Mouse (Mus musculus): Measurements from ENCODE around the gene Kcnh3. TPM values are rescaled to one million over a fixed set of nuclear protein-coding genes. Genes with fewer than 3 reads are reported as not detected.
"Not testable (repeated sequence)": the region's sequence is repeated elsewhere in the genome, so short reads cannot be mapped to it uniquely, and the experiment has no call there.

The Kcnh3 gene
- polyA plus RNA-seq, 1 experiment from 2014 or later = 0.12 TPM

GRCm38 (mm10) chr15:99249938-99250337 lies 25.3 kb downstream of the Kcnh3 start:
- Histone ChIP-seq H3K27ac (ENCODE audit: low read depth, low read length) (no peak overlapping the region), H3K4me3 (ENCODE audit: low read depth, low read length) (no peak overlapping the region), H3K27me3 (ENCODE audit: control insufficient read depth, insufficient read depth, low read length) (no peaks in the 10 kb centered on the region), H3K9ac (ENCODE audit: low read length) (no peak overlapping the region), H3K36me3 (ENCODE audit: control insufficient read depth, insufficient read depth, low read length) (peaks cover 5% of the 10 kb centered on the region; the same call in 1 of the 2 replicates), H3K4me2 (ENCODE audit: low read depth, low read length, severe bottlenecking) (no peak overlapping the region), H3K9me3 (ENCODE audit: control insufficient read depth, low read length) (no peaks in the 10 kb centered on the region), H3K4me1 (replicated peaks; ENCODE audit: control insufficient read depth, insufficient read depth, low read length) (no peaks in the 10 kb centered on the region)
- WGBS = 92% methylated on average over 11 of the region's 11 CpGs
- ATAC-seq (replicated peaks; ENCODE audit: low FRiP score) (no peak), DNase-seq (ENCODE audit: low spot score) (no peak)

GRCm38 (mm10) chr15:99251111-99251510 lies 26.4 kb downstream of the Kcnh3 start:
- under 1% methylated on average over 14 of the region's 15 CpGs for WGBS
- Histone ChIP-seq H3K4me3 (ENCODE audit: low read depth, low read length) (peak overlapping the region; percentile 67), H3K4me2 (ENCODE audit: low read depth, low read length, severe bottlenecking) (peak overlapping the region; percentile 71), H3K9ac (ENCODE audit: low read length) (peak overlapping the region; percentile 41)
- ATAC-seq (replicated peaks; ENCODE audit: low FRiP score) = peak; percentile 15
- H3K36me3 ChIP-seq (ENCODE audit: control insufficient read depth, insufficient read depth, low read length); H3K27ac ChIP-seq (ENCODE audit: low read depth, low read length); H3K9me3 ChIP-seq (ENCODE audit: control insufficient read depth, low read length); H3K27me3 ChIP-seq (ENCODE audit: control insufficient read depth, insufficient read depth, low read length); DNase-seq (ENCODE audit: low spot score); H3K4me1 ChIP-seq (replicated peaks; ENCODE audit: control insufficient read depth, insufficient read depth, low read length): not testable (repeated sequence)

- Histone ChIP-seq H3K4me1 (replicated peaks; ENCODE audit: control insufficient read depth, insufficient read depth, low read length) (no peaks in the 10 kb centered on the region), H3K27me3 (ENCODE audit: control insufficient read depth, insufficient read depth, low read length) (no peaks in the 10 kb centered on the region), H3K36me3 (ENCODE audit: control insufficient read depth, insufficient read depth, low read length) (peaks cover 5% of the 10 kb centered on the region; the same call in 1 of the 2 replicates)
These were observed 27.1 kb downstream of the Kcnh3 start, which contains the start of gene Mcrs1 for GRCm38 (mm10) chr15:99251626-99252380. Gene Mcrs1, minus strand, starts transcription at chr15:99251961.

GRCm38 (mm10) chr15:99252381-99253174 lies 27.9 kb downstream of the Kcnh3 start:
- H3K27me3 ChIP-seq (ENCODE audit: control insufficient read depth, insufficient read depth, low read length) = no peaks in the 10 kb centered on the region
- H3K4me3 ChIP-seq (ENCODE audit: low read depth, low read length) = peak overlapping the region; percentile 67
- no peaks in the 10 kb centered on the region for H3K4me1 ChIP-seq (replicated peaks; ENCODE audit: control insufficient read depth, insufficient read depth, low read length)
- H3K27ac ChIP-seq (ENCODE audit: low read depth, low read length) = peak overlapping the region; percentile 91
- H3K36me3 ChIP-seq (ENCODE audit: control insufficient read depth, insufficient read depth, low read length) = peaks cover 4% of the 10 kb centered on the region; the same call in 1 of the 2 replicates
- 5% methylated on average over 22 of the region's 22 CpGs for WGBS
- H3K4me2 ChIP-seq (ENCODE audit: low read depth, low read length, severe bottlenecking) = peak overlapping the region; percentile 71
- peak overlapping the region; percentile 70 for H3K9ac ChIP-seq (ENCODE audit: low read length)
- no peak for DNase-seq (ENCODE audit: low spot score)
- peak; percentile 34 for ATAC-seq (replicated peaks; ENCODE audit: low FRiP score)
- H3K9me3 ChIP-seq (ENCODE audit: control insufficient read depth, low read length) = no peaks in the 10 kb centered on the region

More at GRCm38 (mm10) chr15:99251626-99252380, 27.1 kb downstream of the Kcnh3 start, which contains the start of gene Mcrs1:
- peak; percentile 94 for ATAC-seq (replicated peaks; ENCODE audit: low FRiP score)
- Histone ChIP-seq H3K4me2 (ENCODE audit: low read depth, low read length, severe bottlenecking) (peak within 1 kb of the TSS; percentile 71), H3K9ac (ENCODE audit: low read length) (peak within 1 kb of the TSS; percentile 70), H3K9me3 (ENCODE audit: control insufficient read depth, low read length) (no peaks in the 10 kb centered on the region), H3K4me3 (ENCODE audit: low read depth, low read length) (peak within 1 kb of the TSS; percentile 67), H3K27ac (ENCODE audit: low read depth, low read length) (peak within 1 kb of the TSS; percentile 91)
- peak; percentile 96 for DNase-seq (ENCODE audit: low spot score)
- under 1% methylated on average over 52 of the region's 52 CpGs for WGBS

GRCm38 (mm10) chr15:99253175-99253479 lies 28.5 kb downstream of the Kcnh3 start:
- H3K27ac ChIP-seq (ENCODE audit: low read depth, low read length); H3K4me1 ChIP-seq (replicated peaks; ENCODE audit: control insufficient read depth, insufficient read depth, low read length); H3K27me3 ChIP-seq (ENCODE audit: control insufficient read depth, insufficient read depth, low read length); H3K36me3 ChIP-seq (ENCODE audit: control insufficient read depth, insufficient read depth, low read length); DNase-seq (ENCODE audit: low spot score); H3K4me2 ChIP-seq (ENCODE audit: low read depth, low read length, severe bottlenecking); ATAC-seq (replicated peaks; ENCODE audit: low FRiP score); H3K9me3 ChIP-seq (ENCODE audit: control insufficient read depth, low read length); H3K9ac ChIP-seq (ENCODE audit: low read length); H3K4me3 ChIP-seq (ENCODE audit: low read depth, low read length): not testable (repeated sequence)
- 48% methylated on average over 2 of the region's 2 CpGs for WGBS

DNA sequence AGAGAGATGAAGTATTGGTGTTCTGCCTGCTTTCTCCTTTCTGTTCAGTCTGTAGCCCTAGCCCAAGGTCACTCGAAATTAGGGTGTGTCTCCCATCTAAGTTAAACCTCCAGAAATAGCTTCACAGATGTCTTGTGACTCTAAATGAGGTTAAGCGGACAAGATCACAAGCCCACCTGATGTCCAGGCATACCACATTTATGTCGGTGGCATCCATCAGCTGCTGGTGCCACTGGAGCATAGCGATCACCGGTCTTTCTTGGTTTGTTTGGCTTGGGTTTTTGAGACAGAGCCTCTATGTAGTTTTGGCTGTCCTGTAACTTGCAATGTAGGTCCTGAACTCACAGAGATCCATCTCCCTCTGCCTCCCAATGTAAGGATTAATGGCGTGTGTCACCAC lies 29.1 kb downstream of the Kcnh3 start:
- H3K4me3 ChIP-seq (ENCODE audit: low read depth, low read length) = no peak overlapping the region
- WGBS = 93% methylated on average over 6 of the region's 6 CpGs
- no peaks in the 10 kb centered on the region for H3K27me3 ChIP-seq (ENCODE audit: control insufficient read depth, insufficient read depth, low read length)
- no peaks in the 10 kb centered on the region for H3K36me3 ChIP-seq (ENCODE audit: control insufficient read depth, insufficient read depth, low read length)
- no peak for DNase-seq (ENCODE audit: low spot score)
- no peaks in the 10 kb centered on the region for H3K4me1 ChIP-seq (replicated peaks; ENCODE audit: control insufficient read depth, insufficient read depth, low read length)
- H3K9me3 ChIP-seq (ENCODE audit: control insufficient read depth, low read length) = no peaks in the 10 kb centered on the region
- H3K27ac ChIP-seq (ENCODE audit: low read depth, low read length) = no peak overlapping the region
- no peak for ATAC-seq (replicated peaks; ENCODE audit: low FRiP score)
- no peak overlapping the region for H3K9ac ChIP-seq (ENCODE audit: low read length)
- H3K4me2 ChIP-seq (ENCODE audit: low read depth, low read length, severe bottlenecking) = no peak overlapping the region

- ATAC-seq (replicated peaks; ENCODE audit: low FRiP score) (no peak), DNase-seq (ENCODE audit: low spot score) (no peak)
- no peaks in the 10 kb centered on the region for H3K36me3 ChIP-seq (ENCODE audit: control insufficient read depth, insufficient read depth, low read length)
- no peak overlapping the region for H3K9ac ChIP-seq (ENCODE audit: low read length)
- no peaks in the 10 kb centered on the region for H3K27me3 ChIP-seq (ENCODE audit: control insufficient read depth, insufficient read depth, low read length)
- H3K27ac ChIP-seq (ENCODE audit: low read depth, low read length) = no peak overlapping the region
- H3K4me1 ChIP-seq (replicated peaks; ENCODE audit: control insufficient read depth, insufficient read depth, low read length) = no peaks in the 10 kb centered on the region
- H3K4me3 ChIP-seq (ENCODE audit: low read depth, low read length) = no peak overlapping the region
- H3K4me2 ChIP-seq (ENCODE audit: low read depth, low read length, severe bottlenecking) = no peak overlapping the region
- no peaks in the 10 kb centered on the region for H3K9me3 ChIP-seq (ENCODE audit: control insufficient read depth, low read length)
- 94% methylated on average over 2 of the region's 2 CpGs for WGBS
These were observed 29.9 kb downstream of the Kcnh3 start for GRCm38 (mm10) chr15:99254477-99255005.

DNA sequence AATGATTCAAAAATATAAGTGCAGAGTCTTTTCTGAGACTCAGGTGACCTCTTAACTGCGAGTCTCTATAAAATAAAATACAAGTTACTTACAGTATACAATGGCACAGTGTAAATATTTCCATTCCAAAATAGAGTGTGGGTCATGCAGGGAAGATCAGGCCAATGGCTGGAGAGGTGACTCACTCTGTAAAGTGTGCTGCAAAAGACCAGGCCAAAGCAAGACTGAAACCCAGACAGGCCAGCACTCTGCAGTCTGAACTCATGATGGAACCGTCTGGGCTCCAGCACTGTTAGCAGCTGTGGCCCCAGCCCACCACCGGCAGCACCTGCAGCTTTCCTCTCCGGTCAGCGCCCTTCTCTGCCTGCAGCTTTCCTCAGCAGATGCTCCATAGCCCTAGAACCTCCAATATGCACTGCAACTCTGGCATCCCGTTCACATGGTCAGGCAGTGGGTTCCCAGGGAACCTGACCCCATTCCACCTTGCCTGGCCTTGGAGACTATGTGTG lies 30.6 kb downstream of the Kcnh3 start:
- Histone ChIP-seq H3K9me3 (ENCODE audit: control insufficient read depth, low read length) (no peaks in the 10 kb centered on the region), H3K4me3 (ENCODE audit: low read depth, low read length) (no peak overlapping the region), H3K4me2 (ENCODE audit: low read depth, low read length, severe bottlenecking) (no peak overlapping the region), H3K27me3 (ENCODE audit: control insufficient read depth, insufficient read depth, low read length) (no peaks in the 10 kb centered on the region), H3K27ac (ENCODE audit: low read depth, low read length) (no peak overlapping the region), H3K36me3 (ENCODE audit: control insufficient read depth, insufficient read depth, low read length) (no peaks in the 10 kb centered on the region), H3K4me1 (replicated peaks; ENCODE audit: control insufficient read depth, insufficient read depth, low read length) (no peaks in the 10 kb centered on the region), H3K9ac (ENCODE audit: low read length) (no peak overlapping the region)
- 85% methylated on average over 6 of the region's 6 CpGs for WGBS
- DNase-seq (ENCODE audit: low spot score) = no peak
- no peak for ATAC-seq (replicated peaks; ENCODE audit: low FRiP score)

All from forebrain, embryonic 11.5 days (tissue).